Mouse (Mus musculus) E14TG2a.4 (cell line): Measurements from ENCODE around the gene Sptbn4.

Experiments used
- CTCF ChIP-seq: conservative IDR thresholded peaks from 2 replicates; pipeline ENCODE4 v1.5.1; 2014; ENCODE audit warnings: low read length
- NANOG ChIP-seq: IDR thresholded peaks from 2 replicates; pipeline ENCODE4 v1.6.1; 2014; ENCODE audit warnings: borderline replicate concordance, low read length, mixed read lengths

GRCm38 (mm10) chr7:27379836-27380235, 67.7 kb downstream of the Sptbn4 start:
- TF ChIP-seq CTCF (no peak), NANOG (no peak)
